Mouse (Mus musculus): ENCODE measurements around the gene Kntc1. TPM values are rescaled to one million over a fixed set of nuclear protein-coding genes. Genes with fewer than 3 reads are reported as not detected.

The Kntc1 gene
- total RNA-seq, 2 experiments from 2014 or later: 6.9 to 10.3 TPM

GRCm38 (mm10) chr5:123806334-123806733, 56.8 kb downstream of the Kntc1 start:
- intact Hi-C loops (cut with DNase I): no loop called here
- no peak for DNase-seq

GRCm38 (mm10) chr5:123808541-123808940, 59.0 kb downstream of the Kntc1 start:
- no peak for DNase-seq
- intact Hi-C loops (cut with DNase I): no loop called here

- intact Hi-C loops (cut with DNase I): no loop called here
- no peak for DNase-seq
These were observed 59.6 kb downstream of the Kntc1 start for GRCm38 (mm10) chr5:123809156-123809555.

GRCm38 (mm10) chr5:123816891-123817290, 67.4 kb downstream of the Kntc1 start:
- intact Hi-C loops (cut with DNase I): no loop called here
- no peak for DNase-seq

- intact Hi-C loops (cut with DNase I): no loop called here
- no peak for DNase-seq
These were observed 69.5 kb downstream of the Kntc1 start for GRCm38 (mm10) chr5:123818941-123819577.

GRCm38 (mm10) chr5:123820501-123821263, 71.2 kb downstream of the Kntc1 start:
- no peak for DNase-seq
- intact Hi-C loops (cut with DNase I): loop anchor here (5.0 to 10.0 kb wide), 2 partner anchors 172 to 264 kb away; no protein-coding TSS in a partner anchor

- intact Hi-C loops (cut with DNase I): loop anchor here (5.0 to 10.0 kb wide), 2 partner anchors 171 to 264 kb away; no protein-coding TSS in a partner anchor
- no peak for DNase-seq
These were observed 71.7 kb downstream of the Kntc1 start for GRCm38 (mm10) chr5:123821264-123821571.

- DNase-seq: no peak
- intact Hi-C loops (cut with DNase I): loop anchor here (5.0 to 10.0 kb wide), 2 partner anchors 170 to 262 kb away; no protein-coding TSS in a partner anchor
These were observed 73.2 kb downstream of the Kntc1 start for GRCm38 (mm10) chr5:123822706-123823105.

GRCm38 (mm10) chr5:123827659-123828091, 78.2 kb downstream of the Kntc1 start:
- intact Hi-C loops (cut with DNase I): loop anchor here (5.0 to 10.0 kb wide), 2 partner anchors 80 to 257 kb away; partner anchors contain the start of gene Denr
- peak; percentile 48 to 56 for DNase-seq

- intact Hi-C loops (cut with DNase I): no loop called here
- no peak for DNase-seq
These were observed 82.8 kb downstream of the Kntc1 start for GRCm38 (mm10) chr5:123832309-123832708.

- no peak for DNase-seq
- intact Hi-C loops (cut with DNase I): no loop called here
These were observed 85.3 kb downstream of the Kntc1 start for GRCm38 (mm10) chr5:123834836-123835235.

- intact Hi-C loops (cut with DNase I): no loop called here
These were observed 87.9 kb downstream of the Kntc1 start for GRCm38 (mm10) chr5:123837371-123837770.

GRCm38 (mm10) chr5:123842221-123842934, 92.9 kb downstream of the Kntc1 start:
- intact Hi-C loops (cut with DNase I): no loop called here

More at GRCm38 (mm10) chr5:123837371-123837770, 87.9 kb downstream of the Kntc1 start:
- DNase-seq: no peak

GRCm38 (mm10) chr5:123842935-123843282, 93.4 kb downstream of the Kntc1 start:
- intact Hi-C loops (cut with DNase I): no loop called here
- no peak for DNase-seq

More at GRCm38 (mm10) chr5:123842221-123842934, 92.9 kb downstream of the Kntc1 start:
- DNase-seq: no peak

GRCm38 (mm10) chr5:123843816-123844215, 94.3 kb downstream of the Kntc1 start:
- intact Hi-C loops (cut with DNase I): no loop called here
- DNase-seq: peak; percentile 16 to 28

- intact Hi-C loops (cut with DNase I): no loop called here
- no peak for DNase-seq
These were observed 94.8 kb downstream of the Kntc1 start for GRCm38 (mm10) chr5:123844316-123844715.

GRCm38 (mm10) chr5:123851398-123851797, 101.9 kb downstream of the Kntc1 start:
- DNase-seq: peak in 1 of 2 experiments; percentile 16
- intact Hi-C loops (cut with DNase I): no loop called here

- intact Hi-C loops (cut with DNase I): no loop called here
- no peak for DNase-seq
These were observed 104.5 kb downstream of the Kntc1 start for GRCm38 (mm10) chr5:123853877-123854504.

GRCm38 (mm10) chr5:123854511-123854910, 105.0 kb downstream of the Kntc1 start:
- no peak for DNase-seq
- intact Hi-C loops (cut with DNase I): no loop called here

- DNase-seq: no peak
- intact Hi-C loops (cut with DNase I): no loop called here
These were observed 109.3 kb downstream of the Kntc1 start for GRCm38 (mm10) chr5:123858798-123859197.

Measured in heart, postnatal 10 days (tissue).